Mouse (Mus musculus) kidney, embryonic 14.5 days (tissue): Measurements from ENCODE around the gene AB124611. TPM values are rescaled to one million over a fixed set of nuclear protein-coding genes. Genes with fewer than 3 reads are reported as not detected.

ENCODE experiments used
- microRNA-seq: library from miRNA; unstranded; fragments of <30 nt; microRNA quantifications from one replicate; pipeline ENCODE4, GENCODE M21; 2016
- polyA plus RNA-seq: library from polyadenylated mRNA; unstranded; fragments of >200 nt; fragmentation: Nextera tagmentation; extraction: Ambion mirVana; gene quantifications from 2 replicates; pipeline ENCODE4 v1.2.1, GENCODE M21; 2014

Gene AB124611
- polyA plus RNA-seq, 1 experiment from 2014 or later: 4.8 TPM

Small RNAs within 50 kb of the gene (microRNA-seq; reads per million reads assigned to microRNA genes)
- 4.0 reads per million, percentile 16 among the genes with 10 or more reads in this experiment for gene Mir199a-1

Other genes starting within 250 kb of the AB124611 start
- 15.3 and 18.6 TPM in 2 replicates for gene Kri1, start 238.2 kb upstream of the AB124611 start, polyA plus RNA-seq
- gene Cdkn2d, start 234.8 kb upstream of the AB124611 start, polyA plus RNA-seq: 45.3 and 56.2 TPM in 2 replicates
- 33.7 and 36.0 TPM in 2 replicates for gene Ap1m2, start 213.8 kb upstream of the AB124611 start, polyA plus RNA-seq
- gene Slc44a2, start 205.5 kb upstream of the AB124611 start, polyA plus RNA-seq: 46.2 and 80.5 TPM in 2 replicates
- gene Ilf3, start 158.3 kb upstream of the AB124611 start, polyA plus RNA-seq: 122 and 235 TPM in 2 replicates
- gene Qtrt1, start 114.3 kb upstream of the AB124611 start, polyA plus RNA-seq: 55.7 and 76.0 TPM in 2 replicates
- 47.8 and 66.1 TPM in 2 replicates for gene Dnm2, start 101.3 kb upstream of the AB124611 start, polyA plus RNA-seq
- gene Tmed1, start 15.9 kb upstream of the AB124611 start, polyA plus RNA-seq: 118 and 156 TPM in 2 replicates
- 46.9 and 60.3 TPM in 2 replicates for gene Carm1, start 20.7 kb downstream of the AB124611 start, polyA plus RNA-seq
- 27.0 and 41.3 TPM in 2 replicates for gene Timm29, start 66.5 kb downstream of the AB124611 start, polyA plus RNA-seq
- 23.4 and 24.0 TPM in 2 replicates for gene Yipf2, start 66.7 kb downstream of the AB124611 start, polyA plus RNA-seq
- gene Smarca4, start 90.0 kb downstream of the AB124611 start, polyA plus RNA-seq: 105 and 125 TPM in 2 replicates
- gene Ldlr, start 197.3 kb downstream of the AB124611 start, polyA plus RNA-seq: 13.2 and 15.8 TPM in 2 replicates
- 139 and 150 TPM in 2 replicates for gene Spc24, start 234.1 kb downstream of the AB124611 start, polyA plus RNA-seq